Mouse (Mus musculus) ES-Bruce4 (cell line): Measurements from ENCODE around the gene Tbc1d10b. TPM values are rescaled to one million over a fixed set of nuclear protein-coding genes. Genes with fewer than 3 reads are reported as not detected.

Experiments
- H3K27ac ChIP-seq: 2 replicates; pipeline ENCODE4 v1.5.1; 2012; ENCODE audit warnings: low read length, inconsistent platforms; ENCODE audit not compliant: insufficient read depth
- H3K27me3 ChIP-seq: 2 replicates; pipeline ENCODE4 v1.6.1; 2012; ENCODE audit warnings: mild to moderate bottlenecking, low read length, inconsistent platforms; ENCODE audit not compliant: control insufficient read depth, poor library complexity, insufficient read depth, severe bottlenecking
- H3K36me3 ChIP-seq: 2 replicates; pipeline ENCODE4 v1.6.1; 2012; ENCODE audit warnings: inconsistent platforms, mild to moderate bottlenecking, low read length, moderate library complexity; ENCODE audit not compliant: control insufficient read depth, poor library complexity, insufficient read depth, severe bottlenecking
- H3K4me1 ChIP-seq: one replicate; pipeline ENCODE4 v1.8.1; 2011; ENCODE audit warnings: low read length; ENCODE audit not compliant: control insufficient read depth, insufficient read depth
- H3K4me3 ChIP-seq: 2 replicates; pipeline ENCODE4 v1.5.1; 2011; ENCODE audit warnings: low read depth, mild to moderate bottlenecking, low read length
- H3K9ac ChIP-seq: 2 replicates; pipeline ENCODE4 v1.6.1; 2012; ENCODE audit warnings: low read depth, mild to moderate bottlenecking, inconsistent platforms; ENCODE audit not compliant: poor library complexity, severe bottlenecking
- H3K9me3 ChIP-seq: replicated peaks from 2 replicates; pipeline ENCODE4 v1.6.1; 2012; ENCODE audit warnings: mild to moderate bottlenecking, low read length, inconsistent platforms; ENCODE audit not compliant: control insufficient read depth, poor library complexity, insufficient read depth, severe bottlenecking
- CTCF ChIP-seq: IDR thresholded peaks from one replicate; pipeline ENCODE4 v1.8.1; 2011; ENCODE audit warnings: low read depth, low read length
- EP300 ChIP-seq: IDR thresholded peaks from 2 replicates; pipeline ENCODE4 v1.6.1; 2011; ENCODE audit warnings: low read depth, low read length; ENCODE audit not compliant: insufficient read depth
- POLR2A ChIP-seq: IDR thresholded peaks from one replicate; pipeline ENCODE4 v1.8.1; 2011; ENCODE audit warnings: low read length; ENCODE audit not compliant: insufficient read depth
- polyA plus RNA-seq: library from polyadenylated mRNA; stranded (reverse); fragments of >200 nt; gene quantifications from 2 replicates; pipeline ENCODE4 v1.2.4, GENCODE M21; 2011; ENCODE audit warnings: low read depth; ENCODE audit not compliant: missing spikeins, insufficient read depth, insufficient read length

Tbc1d10b gene
- polyA plus RNA-seq, 1 experiment: 55.5 TPM

DNA sequence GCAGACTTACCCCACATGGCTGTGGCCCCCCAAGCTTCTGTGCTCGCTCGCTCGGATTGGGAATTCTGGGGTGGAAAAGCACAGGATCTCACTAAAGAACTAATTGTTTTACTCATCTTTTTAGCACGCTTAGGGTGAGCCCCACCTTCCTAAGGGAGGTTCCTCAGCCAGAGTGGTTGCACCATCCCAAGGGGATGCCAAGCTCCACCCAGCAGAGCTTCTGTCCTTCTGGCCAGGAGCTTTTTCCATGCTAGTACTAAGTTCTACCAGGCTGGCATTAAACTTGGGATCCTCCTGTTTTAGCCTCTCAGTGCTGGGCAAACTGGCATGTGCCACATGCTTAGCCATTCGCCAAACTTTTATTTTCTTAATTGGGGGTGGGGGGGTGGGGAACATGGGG is 45.7 kb downstream of the Tbc1d10b start:
- Histone ChIP-seq H3K27me3 (no peaks in the 10 kb centered on the region), H3K27ac (no peak overlapping the region), H3K4me3 (no peak overlapping the region), H3K9ac (no peak overlapping the region), H3K9me3 (no peaks in the 10 kb centered on the region), H3K4me1 (no peaks in the 10 kb centered on the region), H3K36me3 (no peaks in the 10 kb centered on the region)
- TF ChIP-seq POLR2A: no peak
- TF ChIP-seq CTCF: no peak
- no peak for TF ChIP-seq EP300

DNA sequence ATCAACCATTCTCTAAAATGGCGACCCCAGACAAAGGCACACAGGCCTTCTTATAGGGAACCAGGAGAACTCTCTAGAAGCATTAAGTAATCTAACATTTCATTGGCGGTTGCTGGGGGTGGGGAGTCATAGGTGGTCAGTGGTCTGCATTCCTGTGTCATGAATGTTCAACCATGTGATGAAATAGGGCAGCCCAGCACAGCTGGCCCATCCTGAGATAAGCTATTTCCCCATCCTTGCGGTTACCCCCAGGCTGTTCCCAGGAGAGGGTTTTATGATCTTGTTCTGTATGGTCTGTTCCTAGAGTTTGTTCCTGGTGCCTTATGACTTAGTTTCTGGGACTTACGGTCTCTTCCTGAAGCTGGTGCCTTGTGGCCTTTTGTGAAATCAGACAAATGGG is 50.7 kb downstream of the Tbc1d10b start:
- TF ChIP-seq CTCF (no peak), EP300 (no peak), POLR2A (no peak)
- Histone ChIP-seq H3K36me3 (no peaks in the 10 kb centered on the region), H3K9me3 (no peaks in the 10 kb centered on the region), H3K27me3 (no peaks in the 10 kb centered on the region), H3K27ac (no peak overlapping the region), H3K4me3 (no peak overlapping the region), H3K4me1 (no peaks in the 10 kb centered on the region), H3K9ac (no peak overlapping the region)

GRCm38 (mm10) chr7:127153477-127153876 is 54.8 kb downstream of the Tbc1d10b start:
- no peak overlapping the region for H3K9ac ChIP-seq
- no peaks in the 10 kb centered on the region for H3K36me3 ChIP-seq
- TF ChIP-seq EP300 (no peak), CTCF (no peak), POLR2A (no peak)
- no peaks in the 10 kb centered on the region for H3K4me1 ChIP-seq
- no peaks in the 10 kb centered on the region for H3K9me3 ChIP-seq
- no peaks in the 10 kb centered on the region for H3K27me3 ChIP-seq
- H3K27ac ChIP-seq: no peak overlapping the region
- H3K4me3 ChIP-seq: no peak overlapping the region

GRCm38 (mm10) chr7:127152464-127152863 is 55.8 kb downstream of the Tbc1d10b start:
- no peaks in the 10 kb centered on the region for H3K4me1 ChIP-seq
- H3K4me3 ChIP-seq: no peak overlapping the region
- H3K9ac ChIP-seq: no peak overlapping the region
- H3K27me3 ChIP-seq: no peaks in the 10 kb centered on the region
- H3K27ac ChIP-seq: no peak overlapping the region
- TF ChIP-seq CTCF (no peak), EP300 (no peak), POLR2A (no peak)
- H3K36me3 ChIP-seq: no peaks in the 10 kb centered on the region
- H3K9me3 ChIP-seq: no peaks in the 10 kb centered on the region

DNA sequence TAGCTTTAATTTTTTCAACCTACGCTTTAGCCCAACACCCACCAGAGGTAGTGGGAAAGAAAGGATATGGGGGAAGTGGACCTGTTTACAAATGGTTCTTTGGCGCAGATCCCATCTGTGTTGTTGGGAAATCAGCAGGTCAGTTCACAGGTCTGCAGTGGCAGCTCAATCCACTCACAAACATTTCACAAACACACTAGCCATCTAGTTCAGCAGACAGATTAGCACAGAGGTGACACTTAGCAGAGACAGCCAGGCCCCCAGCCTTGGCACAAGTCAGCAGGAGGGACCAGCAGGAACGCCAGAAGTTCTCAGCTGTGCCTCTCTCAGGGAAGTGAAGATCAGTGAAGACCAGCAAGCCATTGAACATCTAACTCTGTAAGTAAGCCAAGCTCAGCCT is 60.4 kb downstream of the Tbc1d10b start:
- Histone ChIP-seq H3K36me3 (no peaks in the 10 kb centered on the region), H3K27me3 (no peaks in the 10 kb centered on the region), H3K27ac (no peak overlapping the region), H3K4me3 (no peak overlapping the region), H3K9ac (no peak overlapping the region), H3K9me3 (no peaks in the 10 kb centered on the region), H3K4me1 (peaks cover 3% of the 10 kb centered on the region)
- TF ChIP-seq POLR2A: no peak
- TF ChIP-seq CTCF: no peak
- TF ChIP-seq EP300: no peak

Other genes with a start within 250 kb of the Tbc1d10b start
- gene Cdipt, start 232.6 kb downstream of the Tbc1d10b start, polyA plus RNA-seq: 42.8 and 53.3 TPM in 2 replicates
- gene Cdiptos, start 232.4 kb downstream of the Tbc1d10b start, polyA plus RNA-seq: 1.4 and 2.4 TPM in 2 replicates
- 17.9 and 18.8 TPM in 2 replicates for gene Mvp, start 193.8 kb downstream of the Tbc1d10b start, polyA plus RNA-seq
- 22.1 and 26.6 TPM in 2 replicates for gene Pagr1b, start 192.0 kb downstream of the Tbc1d10b start, polyA plus RNA-seq
- 12.7 and 27.9 TPM in 2 replicates for gene Pagr1a, start 191.1 kb downstream of the Tbc1d10b start, polyA plus RNA-seq
- 2.2 and 23.9 TPM in 2 replicates for gene Gm42742, start 187.4 kb downstream of the Tbc1d10b start, polyA plus RNA-seq
- gene Prrt2, start 187.3 kb downstream of the Tbc1d10b start, polyA plus RNA-seq: 3.5 and 6.7 TPM in 2 replicates
- 117 and 123 TPM in 2 replicates for gene Maz, start 181.4 kb downstream of the Tbc1d10b start, polyA plus RNA-seq
- 106 and 109 TPM in 2 replicates for gene Kif22, start 166.0 kb downstream of the Tbc1d10b start, polyA plus RNA-seq
- gene Zg16, start 121.1 kb downstream of the Tbc1d10b start, polyA plus RNA-seq: not detected in 2 replicates
- gene AI467606, start 117.1 kb downstream of the Tbc1d10b start, polyA plus RNA-seq: 1.6 TPM in 2 replicates
- gene Qprt, start 86.2 kb downstream of the Tbc1d10b start, polyA plus RNA-seq: 8.6 and 9.3 TPM in 2 replicates
- 1.5 and 2.2 TPM in 2 replicates for gene Spn, start 70.6 kb downstream of the Tbc1d10b start, polyA plus RNA-seq
- gene Cd2bp2, start 12.4 kb downstream of the Tbc1d10b start, polyA plus RNA-seq: 98.6 and 120 TPM in 2 replicates
- gene Mylpf, start 422 bp upstream of the Tbc1d10b start, polyA plus RNA-seq: 278 and 351 TPM in 2 replicates
- gene Zfp553, start 24.6 kb upstream of the Tbc1d10b start, polyA plus RNA-seq: 52.1 and 57.0 TPM in 2 replicates
- gene Sept1, start 24.7 kb upstream of the Tbc1d10b start, polyA plus RNA-seq: 210 and 229 TPM in 2 replicates
- 8.2 and 8.7 TPM in 2 replicates for gene Zfp771, start 35.8 kb upstream of the Tbc1d10b start, polyA plus RNA-seq
- 133 and 135 TPM in 2 replicates for gene Dctpp1, start 52.2 kb upstream of the Tbc1d10b start, polyA plus RNA-seq
- 77.5 and 80.3 TPM in 2 replicates for gene Sephs2, start 65.6 kb upstream of the Tbc1d10b start, polyA plus RNA-seq
- gene Itgal, start 87.8 kb upstream of the Tbc1d10b start, polyA plus RNA-seq: 0.55 and 0.81 TPM in 2 replicates
- gene Zfp768, start 137.1 kb upstream of the Tbc1d10b start, polyA plus RNA-seq: 7.0 and 7.8 TPM in 2 replicates
- 4.2 and 7.5 TPM in 2 replicates for gene Zfp747, start 167.6 kb upstream of the Tbc1d10b start, polyA plus RNA-seq
- gene 9130019O22Rik, start 178.7 kb upstream of the Tbc1d10b start, polyA plus RNA-seq: 1.7 and 2.1 TPM in 2 replicates
- 2.0 and 6.1 TPM in 2 replicates for gene E430018J23Rik, start 185.2 kb upstream of the Tbc1d10b start, polyA plus RNA-seq
- 1.4 and 1.9 TPM in 2 replicates for gene Zfp764, start 198.4 kb upstream of the Tbc1d10b start, polyA plus RNA-seq
- gene Zfp688, start 213.6 kb upstream of the Tbc1d10b start, polyA plus RNA-seq: 20.3 and 24.9 TPM in 2 replicates
- 2.7 and 2.8 TPM in 2 replicates for gene Zfp689, start 240.7 kb upstream of the Tbc1d10b start, polyA plus RNA-seq